Mouse (Mus musculus): ENCODE results near the gene Gid8.
A peak's percentile ranks its signal among the peaks of the same experiment; 100 is the strongest.

DNA sequence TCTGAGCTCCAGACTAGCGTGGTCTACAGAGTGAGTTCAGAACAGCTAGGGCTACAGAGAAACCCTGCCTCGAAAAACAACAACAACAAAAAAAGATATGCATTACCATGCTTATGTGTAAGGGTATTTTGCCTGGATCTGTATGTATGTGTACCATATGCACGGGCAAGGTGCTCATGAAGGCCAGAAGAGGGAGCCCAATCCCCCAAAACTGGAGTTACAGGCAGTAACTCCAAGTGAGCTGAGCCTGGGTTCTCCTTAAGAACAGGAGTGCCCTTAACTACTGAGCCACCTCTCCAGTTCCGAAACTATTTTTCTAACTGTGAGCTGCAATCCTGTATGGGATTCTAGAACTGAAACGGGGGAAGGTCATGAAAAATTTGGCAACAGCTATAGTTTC is 3.9 kb upstream of the Gid8 start:
- TF ChIP-seq CTCF (IDR thresholded peaks at IDR 0.05): peak; percentile 17
- TF ChIP-seq EP300 (IDR thresholded peaks at IDR 0.05; ENCODE audit: insufficient read depth, low read depth, low read length): no peak
- no peak for TF ChIP-seq POLR2A (IDR thresholded peaks at IDR 0.05; ENCODE audit: insufficient read depth, low read depth, low read length)

Measured in heart, adult 2 months (tissue).